Mouse (Mus musculus): Measurements from ENCODE around the gene Adgre5. TPM values are rescaled to one million over a fixed set of nuclear protein-coding genes. Genes with fewer than 3 reads are reported as not detected.

Gene Adgre5
- polyA plus RNA-seq, 1 experiment from 2014 or later: 17.2 TPM

DNA sequence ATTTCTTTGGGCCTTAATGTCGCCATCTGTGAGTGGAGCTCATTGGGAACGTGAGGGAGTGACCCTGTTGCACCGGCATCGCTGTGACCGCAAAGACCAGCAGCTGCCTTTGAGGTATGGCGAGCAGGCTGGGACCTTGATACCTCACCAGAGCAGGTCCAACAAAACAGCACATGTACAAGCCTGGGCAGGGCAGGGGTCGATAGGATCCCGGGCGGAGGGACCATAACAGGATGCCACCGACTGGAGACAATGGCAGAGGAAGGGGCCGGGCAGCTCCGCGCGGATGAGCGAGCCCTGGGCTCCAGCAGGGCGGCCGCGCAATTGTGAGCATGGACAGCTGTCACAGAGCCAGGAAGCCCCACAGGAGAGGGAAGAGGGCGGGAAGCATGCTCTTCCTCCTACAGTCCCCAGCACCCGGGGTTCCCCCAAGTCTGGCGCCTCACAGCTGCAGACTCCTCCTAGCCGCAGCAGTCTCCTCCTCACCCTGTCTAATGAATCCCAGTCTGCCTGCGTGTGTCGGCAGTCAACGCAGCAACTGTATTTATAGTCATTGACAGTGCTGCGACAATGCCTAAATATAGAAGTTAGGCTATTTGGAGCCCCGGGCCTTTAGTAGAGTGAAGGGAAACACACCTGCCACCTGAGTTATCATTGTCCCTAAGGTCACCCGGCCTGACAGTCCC, 6.7 kb upstream of the Adgre5 start:
- ATAC-seq (replicated peaks; ENCODE audit: low FRiP score) (peak; percentile 56; the same call in 1 of the 2 replicates), DNase-seq (ENCODE audit: low spot score) (peak; percentile 53)
- 1% methylated on average over 28 of the region's 28 CpGs for WGBS
- H3K4me2 ChIP-seq: peak overlapping the region; percentile 64
- H3K9ac ChIP-seq (ENCODE audit: low read depth, low read length): 0 out of 2 replicates have a peak overlapping the region, but pooled peaks have one; percentile 27
- H3K9me3 ChIP-seq (ENCODE audit: control insufficient read depth, low read length): no peaks in the 10 kb centered on the region
- H3K27ac ChIP-seq (ENCODE audit: low read depth, low read length): peak overlapping the region; percentile 30
- peak overlapping the region; percentile 19 for H3K4me3 ChIP-seq (ENCODE audit: low read depth, low read length)
- H3K27me3 ChIP-seq (replicated peaks; ENCODE audit: control insufficient read depth, insufficient read depth, low read length): peaks cover 17% of the 10 kb centered on the region
- peaks cover 2% of the 10 kb centered on the region; the same call in 1 of the 2 replicates for H3K4me1 ChIP-seq (replicated peaks; ENCODE audit: control insufficient read depth, insufficient read depth, low read length)
- no peaks in the 10 kb centered on the region for H3K36me3 ChIP-seq (ENCODE audit: control insufficient read depth, insufficient read depth, low read length)

DNA sequence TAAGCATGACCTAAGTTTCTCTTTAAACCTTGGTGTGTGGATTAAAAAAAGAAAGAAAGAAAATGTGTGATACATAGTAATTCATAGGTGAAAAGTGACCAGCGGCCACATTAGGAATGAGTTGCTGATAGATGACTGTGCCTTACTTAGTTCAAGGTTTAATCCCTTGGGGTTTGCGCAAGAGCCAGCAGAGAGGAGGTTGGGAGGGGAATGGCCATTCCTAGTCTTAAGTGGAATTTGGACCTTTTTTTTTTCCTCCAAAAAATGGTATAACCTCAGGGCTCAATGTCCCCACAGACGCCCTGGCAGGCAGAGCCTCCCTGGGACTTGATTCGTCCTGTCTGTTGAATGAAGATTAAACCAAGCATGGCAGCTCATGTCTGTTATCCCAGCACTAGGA, 2.9 kb upstream of the Adgre5 start:
- H3K4me1 ChIP-seq (replicated peaks; ENCODE audit: control insufficient read depth, insufficient read depth, low read length): peaks cover 19% of the 10 kb centered on the region

DNA sequence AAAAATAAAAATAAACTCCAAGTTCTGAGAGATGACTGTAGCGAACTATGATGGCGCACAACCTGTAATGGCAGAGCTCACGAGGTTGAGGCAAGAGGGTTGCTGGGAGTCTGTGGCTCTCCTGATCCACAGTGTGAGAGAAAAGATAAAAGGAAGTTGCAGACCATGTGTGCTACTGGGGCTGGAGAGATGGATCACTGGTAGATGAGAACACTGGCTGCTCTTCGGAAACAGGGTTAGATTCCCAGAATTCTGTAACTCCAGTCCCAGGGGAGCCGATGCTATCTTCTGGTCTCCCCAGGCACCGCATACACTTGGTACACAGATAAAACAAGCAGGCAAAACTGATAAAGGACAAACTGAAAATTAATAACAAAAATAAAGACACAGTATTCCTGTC, 1.8 kb upstream of the Adgre5 start:
- no peak for ATAC-seq (replicated peaks; ENCODE audit: low FRiP score)
- Histone ChIP-seq H3K4me1 (replicated peaks; ENCODE audit: control insufficient read depth, insufficient read depth, low read length) (peaks cover 23% of the 10 kb centered on the region), H3K36me3 (ENCODE audit: control insufficient read depth, insufficient read depth, low read length) (no peaks in the 10 kb centered on the region), H3K9me3 (ENCODE audit: control insufficient read depth, low read length) (no peaks in the 10 kb centered on the region), H3K9ac (ENCODE audit: low read depth, low read length) (no peak overlapping the region), H3K4me3 (ENCODE audit: low read depth, low read length) (no peak overlapping the region), H3K27ac (ENCODE audit: low read depth, low read length) (no peak overlapping the region), H3K4me2 (no peak overlapping the region), H3K27me3 (replicated peaks; ENCODE audit: control insufficient read depth, insufficient read depth, low read length) (peaks cover 7% of the 10 kb centered on the region)
- DNase-seq (ENCODE audit: low spot score): no peak
- 75% methylated on average over 6 of the region's 6 CpGs for WGBS

More for the DNA sequence above, 2.9 kb upstream of the Adgre5 start:
- Histone ChIP-seq H3K36me3 (ENCODE audit: control insufficient read depth, insufficient read depth, low read length) (no peaks in the 10 kb centered on the region), H3K4me3 (ENCODE audit: low read depth, low read length) (no peak overlapping the region), H3K9ac (ENCODE audit: low read depth, low read length) (no peak overlapping the region), H3K4me2 (no peak overlapping the region), H3K9me3 (ENCODE audit: control insufficient read depth, low read length) (no peaks in the 10 kb centered on the region), H3K27me3 (replicated peaks; ENCODE audit: control insufficient read depth, insufficient read depth, low read length) (peaks cover 17% of the 10 kb centered on the region), H3K27ac (ENCODE audit: low read depth, low read length) (no peak overlapping the region)
- DNase-seq (ENCODE audit: low spot score) (no peak), ATAC-seq (replicated peaks; ENCODE audit: low FRiP score) (no peak)
- WGBS: 73% methylated on average over 4 of the region's 4 CpGs

GRCm38 (mm10) chr8:83741849-83742655, 926 bp upstream of the Adgre5 start:
- ATAC-seq (replicated peaks; ENCODE audit: low FRiP score) (no peak), DNase-seq (ENCODE audit: low spot score) (no peak)
- Histone ChIP-seq H3K27me3 (replicated peaks; ENCODE audit: control insufficient read depth, insufficient read depth, low read length) (no peaks in the 10 kb centered on the region), H3K9me3 (ENCODE audit: control insufficient read depth, low read length) (peaks cover 3% of the 10 kb centered on the region; the same call in 1 of the 2 replicates), H3K9ac (ENCODE audit: low read depth, low read length) (peak overlapping the region; percentile 71; the same call in 1 of the 2 replicates), H3K36me3 (ENCODE audit: control insufficient read depth, insufficient read depth, low read length) (no peaks in the 10 kb centered on the region), H3K4me2 (peak overlapping the region; percentile 94), H3K27ac (ENCODE audit: low read depth, low read length) (no peak overlapping the region), H3K4me3 (ENCODE audit: low read depth, low read length) (peak overlapping the region; percentile 64), H3K4me1 (replicated peaks; ENCODE audit: control insufficient read depth, insufficient read depth, low read length) (peaks cover 28% of the 10 kb centered on the region)
- whole genome bisulfite sequencing: 71% methylated on average over 19 of the region's 19 CpGs

- Histone ChIP-seq H3K27ac (ENCODE audit: low read depth, low read length) (peak overlapping the region; percentile 38; the same call in 1 of the 2 replicates), H3K9ac (ENCODE audit: low read depth, low read length) (peak overlapping the region; percentile 71), H3K4me2 (peak overlapping the region; percentile 94), H3K4me3 (ENCODE audit: low read depth, low read length) (peak overlapping the region; percentile 64), H3K27me3 (replicated peaks; ENCODE audit: control insufficient read depth, insufficient read depth, low read length) (no peaks in the 10 kb centered on the region), H3K9me3 (ENCODE audit: control insufficient read depth, low read length) (peaks cover 3% of the 10 kb centered on the region; the same call in 1 of the 2 replicates), H3K36me3 (ENCODE audit: control insufficient read depth, insufficient read depth, low read length) (no peaks in the 10 kb centered on the region), H3K4me1 (replicated peaks; ENCODE audit: control insufficient read depth, insufficient read depth, low read length) (peaks cover 28% of the 10 kb centered on the region)
- 12% methylated on average over 3 of the region's 3 CpGs for WGBS
- ATAC-seq (replicated peaks; ENCODE audit: low FRiP score): no peak
- no peak for DNase-seq (ENCODE audit: low spot score)
Observed at GRCm38 (mm10) chr8:83740586-83740975, 545 bp downstream of the Adgre5 start.

DNA sequence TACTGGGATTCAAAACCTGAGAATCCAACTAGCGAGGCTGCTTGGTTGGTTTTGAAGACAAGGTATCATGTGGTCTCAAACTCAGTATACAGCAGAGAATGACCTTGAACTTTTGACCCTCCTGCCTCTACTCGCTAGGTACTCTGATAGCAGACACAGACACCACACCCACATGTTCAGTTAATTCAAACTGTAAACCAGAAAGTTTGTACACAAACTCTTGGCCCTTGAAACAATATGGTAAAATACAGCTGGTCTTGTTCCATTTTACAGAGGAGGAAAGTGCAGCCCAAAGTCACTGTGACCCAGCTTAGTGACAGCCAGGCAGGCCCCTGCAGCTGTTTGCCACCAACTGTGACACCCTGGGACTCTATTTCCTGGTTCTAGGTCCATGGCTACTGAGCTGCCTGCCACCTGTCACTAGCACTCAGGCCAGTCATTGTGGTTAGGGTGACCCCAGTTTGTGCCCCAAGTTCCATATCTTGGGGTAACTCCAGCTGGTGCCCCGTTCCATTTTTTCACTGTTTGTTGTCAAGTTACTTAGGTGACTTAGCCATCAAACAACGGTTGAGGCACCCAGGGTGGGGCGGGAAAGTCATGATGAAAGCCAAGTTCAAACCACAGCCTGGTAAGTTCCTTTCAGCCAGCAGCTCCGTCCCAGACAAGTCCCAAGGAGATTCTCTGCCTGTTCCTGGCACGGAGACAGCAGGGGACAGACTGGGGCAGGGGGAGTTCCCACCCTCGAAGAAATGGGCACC, 1.2 kb downstream of the Adgre5 start:
- ATAC-seq (replicated peaks; ENCODE audit: low FRiP score): no peak; the same call in 1 of the 2 replicates
- peaks cover 28% of the 10 kb centered on the region for H3K4me1 ChIP-seq (replicated peaks; ENCODE audit: control insufficient read depth, insufficient read depth, low read length)
- peak overlapping the region; percentile 94 for H3K4me2 ChIP-seq
- no peaks in the 10 kb centered on the region for H3K27me3 ChIP-seq (replicated peaks; ENCODE audit: control insufficient read depth, insufficient read depth, low read length)
- H3K36me3 ChIP-seq (ENCODE audit: control insufficient read depth, insufficient read depth, low read length): no peaks in the 10 kb centered on the region
- H3K27ac ChIP-seq (ENCODE audit: low read depth, low read length): 0 out of 2 replicates have a peak overlapping the region, but pooled peaks have one; percentile 3
- peaks cover 3% of the 10 kb centered on the region; the same call in 1 of the 2 replicates for H3K9me3 ChIP-seq (ENCODE audit: control insufficient read depth, low read length)
- DNase-seq (ENCODE audit: low spot score): no peak
- 28% methylated on average over 8 of the region's 8 CpGs for WGBS
- H3K9ac ChIP-seq (ENCODE audit: low read depth, low read length): peak overlapping the region; percentile 35; the same call in 1 of the 2 replicates
- H3K4me3 ChIP-seq (ENCODE audit: low read depth, low read length): peak overlapping the region; percentile 64

DNA sequence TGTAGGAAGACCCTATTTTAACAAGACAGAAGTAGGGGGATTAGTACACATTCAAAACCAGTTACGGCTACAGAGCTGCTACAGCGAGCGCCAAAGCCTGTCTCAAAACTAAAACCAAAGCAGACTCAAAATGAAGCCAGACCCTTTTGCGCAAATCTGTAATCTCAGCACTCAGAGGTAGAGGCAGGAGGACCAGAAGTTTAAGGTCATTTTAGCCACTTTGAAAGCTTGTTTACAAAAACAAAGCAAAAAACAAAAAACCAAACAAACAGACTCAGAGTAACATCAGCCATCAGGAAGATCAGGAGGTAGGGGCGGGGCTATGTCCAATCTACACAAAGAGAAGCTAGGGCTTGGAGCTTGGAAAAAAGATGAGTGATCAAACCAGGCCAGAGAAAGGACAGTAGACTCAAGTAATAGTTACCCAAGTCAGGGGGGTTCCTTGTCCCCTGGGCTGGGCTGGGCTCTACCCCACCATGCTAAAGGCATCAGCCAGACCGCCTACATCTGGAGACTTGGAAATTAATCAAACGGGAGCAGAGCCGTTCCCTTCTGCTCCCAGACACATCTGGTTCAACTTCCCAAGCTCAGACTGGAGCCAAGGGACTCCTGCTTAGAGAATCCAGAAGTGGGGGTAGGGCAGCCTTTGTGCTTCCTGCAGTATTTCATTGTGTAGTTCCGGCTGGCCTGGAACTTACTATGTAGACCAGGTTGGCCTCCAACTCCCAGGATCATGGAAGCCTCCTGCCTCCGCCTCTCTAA, 2.0 kb downstream of the Adgre5 start:
- WGBS: 77% methylated on average over 10 of the region's 10 CpGs
- no peak overlapping the region for H3K9ac ChIP-seq (ENCODE audit: low read depth, low read length)
- H3K4me2 ChIP-seq: peak overlapping the region; percentile 94
- peaks cover 3% of the 10 kb centered on the region; the same call in 1 of the 2 replicates for H3K9me3 ChIP-seq (ENCODE audit: control insufficient read depth, low read length)
- no peaks in the 10 kb centered on the region for H3K27me3 ChIP-seq (replicated peaks; ENCODE audit: control insufficient read depth, insufficient read depth, low read length)
- ATAC-seq (replicated peaks; ENCODE audit: low FRiP score): no peak
- H3K36me3 ChIP-seq (ENCODE audit: control insufficient read depth, insufficient read depth, low read length): no peaks in the 10 kb centered on the region
- peaks cover 28% of the 10 kb centered on the region for H3K4me1 ChIP-seq (replicated peaks; ENCODE audit: control insufficient read depth, insufficient read depth, low read length)
- 0 out of 2 replicates have a peak overlapping the region, but pooled peaks have one; percentile 64 for H3K4me3 ChIP-seq (ENCODE audit: low read depth, low read length)
- H3K27ac ChIP-seq (ENCODE audit: low read depth, low read length): no peak overlapping the region
- DNase-seq (ENCODE audit: low spot score): no peak

All from liver, embryonic 11.5 days (tissue).